Mouse (Mus musculus) lung, postnatal 0 days (tissue): Measurements from ENCODE around the gene Degs2.

Experiments
- CTCF ChIP-seq: IDR thresholded peaks from 2 replicates; pipeline ENCODE4 v1.5.1; 2016; ENCODE audit warnings: antibody characterized with exemption, mild to moderate bottlenecking
- EP300 ChIP-seq: IDR thresholded peaks from 2 replicates; pipeline ENCODE4 v1.6.1; 2016; ENCODE audit warnings: antibody characterized with exemption, mild to moderate bottlenecking, control low read depth

- TF ChIP-seq CTCF (no peak), EP300 (no peak)
These were observed 55.9 kb downstream of the Degs2 start for GRCm38 (mm10) chr12:108646234-108646633.
